Mouse (Mus musculus): ENCODE measurements around the gene Tlr2. TPM values are rescaled to one million over a fixed set of nuclear protein-coding genes. Genes with fewer than 3 reads are reported as not detected.

Tlr2 gene
- polyA plus RNA-seq, 1 experiment from 2014 or later = 0.68 TPM

Other genes with a start within 250 kb of the Tlr2 start
- 32.0 and 46.6 TPM in 2 replicates for gene Sfrp2, start 75.4 kb downstream of the Tlr2 start, polyA plus RNA-seq (2015; fragmentation: Nextera tagmentation; extraction: Ambion mirVana)
- gene Tmem131l, start 198.4 kb upstream of the Tlr2 start, polyA plus RNA-seq (2015; fragmentation: Nextera tagmentation; extraction: Ambion mirVana) = 70.7 and 72.8 TPM in 2 replicates

All from midbrain, embryonic 15.5 days (tissue).